Mouse (Mus musculus): ENCODE measurements around the gene Rab37. TPM values are rescaled to one million over a fixed set of nuclear protein-coding genes. Genes with fewer than 3 reads are reported as not detected.

Rab37 gene
- polyA plus RNA-seq, 1 experiment from 2014 or later: 2.0 TPM

DNA sequence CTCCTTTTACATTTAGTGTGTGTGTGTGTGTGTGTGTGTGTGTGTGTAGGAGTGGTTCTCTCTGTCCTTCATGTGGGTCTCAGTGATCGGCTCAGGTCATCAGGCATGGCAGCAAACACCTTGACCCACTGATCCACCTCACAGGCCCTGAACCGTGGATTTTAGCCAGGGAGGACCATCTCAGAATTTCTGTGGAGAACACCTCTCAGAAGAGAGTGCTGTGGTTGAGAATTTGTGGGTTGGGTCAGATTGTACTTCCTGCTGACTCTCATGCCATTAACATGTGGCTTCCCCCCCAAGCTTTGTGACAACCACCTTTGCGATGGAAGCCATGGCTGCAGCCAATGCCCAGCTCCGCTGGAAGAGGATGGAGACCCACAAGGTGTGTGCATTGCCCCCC lies 109.3 kb downstream of the Rab37 start:
- 86% methylated on average over 4 of the region's 4 CpGs for WGBS
- H3K36me3 ChIP-seq: peaks cover 36% of the 10 kb centered on the region

GRCm38 (mm10) chr11:115202316-115202715 lies 111.1 kb downstream of the Rab37 start:
- WGBS: 13% methylated on average over 12 of the region's 12 CpGs
- ATAC-seq (ENCODE audit: insufficient number of reproducible peaks, low FRiP score, low TSS enrichment, low read depth): peak; percentile 81
- Histone ChIP-seq H3K27me3 (no peaks in the 10 kb centered on the region; the same call in 1 of the 2 replicates), H3K9ac (no peak overlapping the region), H3K36me3 (peaks cover 53% of the 10 kb centered on the region), H3K27ac (replicated peaks) (no peak overlapping the region), H3K4me1 (no peaks in the 10 kb centered on the region), H3K4me3 (replicated peaks) (no peak overlapping the region), H3K9me3 (replicated peaks) (no peaks in the 10 kb centered on the region), H3K4me2 (replicated peaks) (no peak overlapping the region)

More for the DNA sequence above, 109.3 kb downstream of the Rab37 start:
- Histone ChIP-seq H3K27me3 (no peaks in the 10 kb centered on the region; the same call in 1 of the 2 replicates), H3K27ac (replicated peaks) (no peak overlapping the region), H3K9me3 (replicated peaks) (no peaks in the 10 kb centered on the region), H3K4me3 (replicated peaks) (no peak overlapping the region), H3K4me2 (replicated peaks) (no peak overlapping the region), H3K4me1 (no peaks in the 10 kb centered on the region), H3K9ac (no peak overlapping the region)
- no peak for ATAC-seq (ENCODE audit: insufficient number of reproducible peaks, low FRiP score, low TSS enrichment, low read depth)

DNA sequence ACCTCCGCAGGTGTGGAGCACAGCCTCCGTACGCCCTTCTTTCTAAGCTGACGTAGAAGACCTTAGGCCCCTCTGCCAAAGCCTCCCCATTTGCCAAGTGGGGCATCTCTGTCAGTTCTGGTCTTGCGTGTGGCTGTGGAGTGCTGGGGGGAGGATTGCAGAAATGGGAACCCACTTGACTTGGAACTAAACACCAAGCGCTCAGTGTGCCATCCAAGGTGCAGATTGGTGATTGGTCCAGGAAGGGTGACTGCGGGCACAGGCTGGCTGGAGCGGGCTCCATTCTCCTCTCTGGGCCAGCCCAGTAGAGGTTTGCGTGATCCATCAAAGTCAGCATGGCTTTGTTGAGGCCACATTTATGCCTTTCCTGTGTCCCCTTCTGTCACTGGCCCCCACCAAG lies 111.5 kb downstream of the Rab37 start:
- H3K9me3 ChIP-seq (replicated peaks): no peaks in the 10 kb centered on the region
- no peak overlapping the region for H3K4me2 ChIP-seq (replicated peaks)
- H3K9ac ChIP-seq: no peak overlapping the region
- no peaks in the 10 kb centered on the region for H3K4me1 ChIP-seq
- no peak overlapping the region for H3K4me3 ChIP-seq (replicated peaks)
- WGBS: 95% methylated on average over 9 of the region's 9 CpGs
- H3K27me3 ChIP-seq: no peaks in the 10 kb centered on the region; the same call in 1 of the 2 replicates
- peaks cover 56% of the 10 kb centered on the region for H3K36me3 ChIP-seq
- no peak overlapping the region for H3K27ac ChIP-seq (replicated peaks)
- peak; percentile 21; the same call in 1 of the 2 replicates for ATAC-seq (ENCODE audit: insufficient number of reproducible peaks, low FRiP score, low TSS enrichment, low read depth)

GRCm38 (mm10) chr11:115208126-115208525 lies 116.9 kb downstream of the Rab37 start:
- H3K4me3 ChIP-seq (replicated peaks): no peak overlapping the region
- ATAC-seq (ENCODE audit: insufficient number of reproducible peaks, low FRiP score, low TSS enrichment, low read depth): no peak
- no peak overlapping the region for H3K27ac ChIP-seq (replicated peaks)
- H3K9me3 ChIP-seq (replicated peaks): no peaks in the 10 kb centered on the region
- H3K4me2 ChIP-seq (replicated peaks): no peak overlapping the region
- peaks cover 6% of the 10 kb centered on the region; the same call in 1 of the 2 replicates for H3K4me1 ChIP-seq
- no peaks in the 10 kb centered on the region; the same call in 1 of the 2 replicates for H3K27me3 ChIP-seq
- peaks cover 35% of the 10 kb centered on the region for H3K36me3 ChIP-seq
- no peak overlapping the region for H3K9ac ChIP-seq
- 83% methylated on average over 12 of the region's 12 CpGs for WGBS

GRCm38 (mm10) chr11:115208776-115209732 lies 117.8 kb downstream of the Rab37 start:
- ATAC-seq (ENCODE audit: insufficient number of reproducible peaks, low FRiP score, low TSS enrichment, low read depth): no peak
- Histone ChIP-seq H3K4me1 (peaks cover 6% of the 10 kb centered on the region; the same call in 1 of the 2 replicates), H3K4me3 (replicated peaks) (no peak overlapping the region), H3K27ac (replicated peaks) (no peak overlapping the region), H3K27me3 (no peaks in the 10 kb centered on the region), H3K36me3 (peaks cover 34% of the 10 kb centered on the region), H3K9ac (no peak overlapping the region), H3K4me2 (replicated peaks) (no peak overlapping the region), H3K9me3 (replicated peaks) (no peaks in the 10 kb centered on the region)
- WGBS: 64% methylated on average over 25 of the region's 25 CpGs

- no peak for ATAC-seq (ENCODE audit: insufficient number of reproducible peaks, low FRiP score, low TSS enrichment, low read depth)
- no peaks in the 10 kb centered on the region for H3K27me3 ChIP-seq
- H3K9me3 ChIP-seq (replicated peaks): no peaks in the 10 kb centered on the region
- H3K4me3 ChIP-seq (replicated peaks): no peak overlapping the region
- H3K27ac ChIP-seq (replicated peaks): no peak overlapping the region
- peaks cover 6% of the 10 kb centered on the region; the same call in 1 of the 2 replicates for H3K4me1 ChIP-seq
- peaks cover 29% of the 10 kb centered on the region for H3K36me3 ChIP-seq
- H3K9ac ChIP-seq: no peak overlapping the region
- 69% methylated on average over 7 of the region's 7 CpGs for WGBS
- no peak overlapping the region for H3K4me2 ChIP-seq (replicated peaks)
Observed at GRCm38 (mm10) chr11:115209958-115210357, 118.7 kb downstream of the Rab37 start.

Other genes with a start within 250 kb of the Rab37 start
- 40.4 and 45.4 TPM in 2 replicates for gene Gprc5c, start 240.3 kb upstream of the Rab37 start, polyA plus RNA-seq (2015; fragmentation: Nextera tagmentation; extraction: Ambion mirVana)
- 1.6 and 1.8 TPM in 2 replicates for gene Cd300a, start 201.4 kb upstream of the Rab37 start, polyA plus RNA-seq (2015; fragmentation: Nextera tagmentation; extraction: Ambion mirVana)
- gene Cd300lb, start 157.0 kb upstream of the Rab37 start, polyA plus RNA-seq (2015; fragmentation: Nextera tagmentation; extraction: Ambion mirVana): 0.49 and 0.61 TPM in 2 replicates
- not detected in 2 replicates for gene Cd300c, start 122.3 kb upstream of the Rab37 start, polyA plus RNA-seq (2015; fragmentation: Nextera tagmentation; extraction: Ambion mirVana)
- gene Cd300ld, start 101.5 kb upstream of the Rab37 start, polyA plus RNA-seq (2015; fragmentation: Nextera tagmentation; extraction: Ambion mirVana): 0.28 and 0.34 TPM in 2 replicates
- 3.8 and 5.6 TPM in 2 replicates for gene Cd300c2, start 89.6 kb upstream of the Rab37 start, polyA plus RNA-seq (2015; fragmentation: Nextera tagmentation; extraction: Ambion mirVana)
- gene Cd300ld2, start 75.2 kb upstream of the Rab37 start, polyA plus RNA-seq (2015; fragmentation: Nextera tagmentation; extraction: Ambion mirVana): not detected in 2 replicates
- not detected in 2 replicates for gene Cd300ld4, start 64.4 kb upstream of the Rab37 start, polyA plus RNA-seq (2015; fragmentation: Nextera tagmentation; extraction: Ambion mirVana)
- not detected in 2 replicates for gene Cd300ld5, start 53.7 kb upstream of the Rab37 start, polyA plus RNA-seq (2015; fragmentation: Nextera tagmentation; extraction: Ambion mirVana)
- not detected in 2 replicates for gene Cd300ld3, start 43.0 kb upstream of the Rab37 start, polyA plus RNA-seq (2015; fragmentation: Nextera tagmentation; extraction: Ambion mirVana)
- 0.12 and 0.16 TPM in 2 replicates for gene Cd300e, start 29.3 kb upstream of the Rab37 start, polyA plus RNA-seq (2015; fragmentation: Nextera tagmentation; extraction: Ambion mirVana)
- 0.96 and 1.0 TPM in 2 replicates for gene Cd300lf, start 42.6 kb downstream of the Rab37 start, polyA plus RNA-seq (2015; fragmentation: Nextera tagmentation; extraction: Ambion mirVana)
- gene Slc9a3r1, start 71.9 kb downstream of the Rab37 start, polyA plus RNA-seq (2015; fragmentation: Nextera tagmentation; extraction: Ambion mirVana): 45.2 and 51.8 TPM in 2 replicates
- gene Tmem104, start 96.1 kb downstream of the Rab37 start, polyA plus RNA-seq (2015; fragmentation: Nextera tagmentation; extraction: Ambion mirVana): 12.6 and 13.9 TPM in 2 replicates
- 30.9 and 41.6 TPM in 2 replicates for gene Nat9, start 96.4 kb downstream of the Rab37 start, polyA plus RNA-seq (2015; fragmentation: Nextera tagmentation; extraction: Ambion mirVana)
- gene Grin2c, start 175.8 kb downstream of the Rab37 start, polyA plus RNA-seq (2015; fragmentation: Nextera tagmentation; extraction: Ambion mirVana): 0.05 TPM in 1 of 2 replicates, not detected in the other
- gene Fdxr, start 185.6 kb downstream of the Rab37 start, polyA plus RNA-seq (2015; fragmentation: Nextera tagmentation; extraction: Ambion mirVana): 16.0 and 17.0 TPM in 2 replicates
- 0.60 and 0.66 TPM in 2 replicates for gene Fads6, start 206.2 kb downstream of the Rab37 start, polyA plus RNA-seq (2015; fragmentation: Nextera tagmentation; extraction: Ambion mirVana)
- 0.21 and 0.32 TPM in 2 replicates for gene Otop2, start 215.7 kb downstream of the Rab37 start, polyA plus RNA-seq (2015; fragmentation: Nextera tagmentation; extraction: Ambion mirVana)
- gene Ush1g, start 230.6 kb downstream of the Rab37 start, polyA plus RNA-seq (2015; fragmentation: Nextera tagmentation; extraction: Ambion mirVana): 0.11 and 0.12 TPM in 2 replicates
- gene Otop3, start 243.3 kb downstream of the Rab37 start, polyA plus RNA-seq (2015; fragmentation: Nextera tagmentation; extraction: Ambion mirVana): 0.24 and 0.35 TPM in 2 replicates

Data from embryonic facial prominence, embryonic 15.5 days (tissue).